Comparison of ENCODE assay signal across 13 mouse cellular contexts in the genomic region with DNA sequence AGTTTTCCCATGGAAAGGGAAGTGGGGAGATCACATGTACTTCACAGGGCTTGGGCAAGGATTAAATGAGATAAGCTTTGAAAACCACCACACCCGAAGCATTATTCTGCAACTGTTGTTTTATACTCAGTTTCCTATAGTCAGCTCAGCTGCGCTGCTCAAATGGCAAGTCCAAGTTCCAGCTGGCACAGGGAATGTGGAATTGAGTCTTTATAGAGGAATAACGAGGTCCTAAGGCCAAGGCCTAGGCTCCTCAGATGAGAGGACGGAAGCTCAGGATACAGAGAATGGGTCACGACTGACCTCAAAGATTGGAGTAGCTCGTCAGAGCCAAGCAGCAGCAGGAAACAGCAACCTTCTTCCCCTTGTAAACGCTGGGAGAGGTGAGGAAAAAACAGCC. TPM values are rescaled to one million over a fixed set of nuclear protein-coding genes. Genes with fewer than 3 reads are reported as not detected.
"Had no signal": no experiment of that assay in that cellular context is flagged by ENCODE, and none has a peak within 500 bp of the region (broad histone marks: within the 10 kb centered on the region; RNA-seq: fewer than 3 reads in every experiment).

No protein-coding gene starts in this region.

- DNase-seq: left cerebral cortex, postnatal 4 days; liver, postnatal 0 days; lung, postnatal 10 days; lung, postnatal 4 days; midbrain, embryonic 14.5 days; thymus, adult 18-20 months; thymus, postnatal 36 days had no signal

- H3K4me1 ChIP-seq: limb, embryonic 15.5 days had no signal

- H3K36me3 ChIP-seq: limb, embryonic 12.5 days; limb, embryonic 15.5 days; lung, embryonic 15.5 days had no signal

- H3K27me3 ChIP-seq: limb, embryonic 12.5 days; limb, embryonic 15.5 days; lung, embryonic 15.5 days had no signal

- H3K27ac ChIP-seq: kidney, postnatal 0 days; limb, embryonic 12.5 days; limb, embryonic 15.5 days; liver, embryonic 14.5 days; lung, embryonic 15.5 days had no signal

- H3K4me3 ChIP-seq: limb, embryonic 12.5 days; limb, embryonic 15.5 days; lung, embryonic 15.5 days had no signal

RNA-seq across cellular contexts. Expression of gene Afap1l2, which starts 36.7 kb away (rescaled TPM):
- total RNA-seq: megakaryocyte progenitor cell, adult 5-6 weeks had no signal
